Mouse (Mus musculus): Measurements from ENCODE around the gene Ncf4. TPM values are rescaled to one million over a fixed set of nuclear protein-coding genes. Genes with fewer than 3 reads are reported as not detected.

Ncf4 gene
- 254 TPM for polyA plus RNA-seq (2017; shearing (Covaris generic))

DNA sequence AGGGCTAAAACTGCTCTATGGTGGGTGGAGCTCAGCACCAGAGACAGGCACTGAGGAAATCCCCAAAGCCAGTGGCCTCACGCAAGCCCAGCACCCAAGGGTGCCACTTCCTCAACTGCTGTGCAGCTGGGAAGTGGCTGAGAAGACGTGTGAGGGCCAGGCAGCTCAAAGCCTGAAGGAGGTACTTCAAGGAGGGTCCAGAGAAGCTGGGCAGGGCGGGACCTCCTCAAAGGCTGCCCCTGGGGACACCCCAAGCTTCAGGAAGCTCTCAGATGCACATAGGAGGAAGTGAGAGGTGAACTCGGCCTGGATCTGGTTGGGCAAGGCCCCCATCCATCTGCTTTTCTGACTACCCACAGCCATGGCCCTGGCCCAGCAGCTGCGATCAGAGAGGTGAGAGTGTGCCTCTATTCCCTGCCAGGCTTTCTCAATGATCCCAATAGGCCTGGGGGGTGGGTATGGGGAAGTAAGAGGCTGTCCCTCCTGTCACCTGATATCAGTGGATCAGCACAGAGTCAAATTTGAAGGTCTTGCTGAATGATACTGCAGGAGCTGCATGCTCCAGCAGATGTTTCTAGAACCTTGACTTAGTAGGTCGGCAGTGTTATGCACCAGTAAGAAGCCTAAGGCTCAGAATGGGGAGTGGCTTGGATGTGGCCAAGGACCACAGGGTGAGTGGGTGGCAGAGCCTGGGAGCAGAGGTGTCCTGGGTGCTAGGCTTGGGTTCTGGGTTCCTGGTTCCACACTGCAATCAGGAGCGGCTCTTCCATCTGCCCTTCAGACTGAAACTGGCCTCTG lies at the start of gene Ncf4:
Gene Ncf4, plus strand, starts transcription at position 107 of the 798 bp plus-strand sequence.

DNA sequence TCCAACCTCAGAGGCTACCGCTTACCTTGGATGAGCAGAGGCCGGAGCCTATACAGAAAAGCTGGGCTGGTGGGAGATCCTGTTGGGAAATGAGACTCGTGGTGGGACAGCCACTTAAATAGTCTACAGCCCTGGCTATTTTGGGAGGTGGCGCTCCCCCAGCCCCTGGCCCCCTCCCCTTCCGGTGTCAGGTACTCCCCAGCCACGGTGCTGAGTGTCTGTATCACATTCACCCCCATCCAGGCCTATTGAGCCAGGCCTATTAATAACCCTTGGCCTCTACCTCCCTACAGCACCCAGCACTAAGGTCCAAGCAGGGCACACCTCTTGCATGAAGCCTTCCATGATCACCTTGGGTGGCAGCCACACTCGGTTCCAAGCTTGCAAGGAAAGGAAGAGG lies 38.3 kb upstream of the Ncf4 start, which contains the start of gene Pvalb:
Gene Pvalb, minus strand, starts transcription at position 89 of the 400 bp plus-strand sequence.

DNA sequence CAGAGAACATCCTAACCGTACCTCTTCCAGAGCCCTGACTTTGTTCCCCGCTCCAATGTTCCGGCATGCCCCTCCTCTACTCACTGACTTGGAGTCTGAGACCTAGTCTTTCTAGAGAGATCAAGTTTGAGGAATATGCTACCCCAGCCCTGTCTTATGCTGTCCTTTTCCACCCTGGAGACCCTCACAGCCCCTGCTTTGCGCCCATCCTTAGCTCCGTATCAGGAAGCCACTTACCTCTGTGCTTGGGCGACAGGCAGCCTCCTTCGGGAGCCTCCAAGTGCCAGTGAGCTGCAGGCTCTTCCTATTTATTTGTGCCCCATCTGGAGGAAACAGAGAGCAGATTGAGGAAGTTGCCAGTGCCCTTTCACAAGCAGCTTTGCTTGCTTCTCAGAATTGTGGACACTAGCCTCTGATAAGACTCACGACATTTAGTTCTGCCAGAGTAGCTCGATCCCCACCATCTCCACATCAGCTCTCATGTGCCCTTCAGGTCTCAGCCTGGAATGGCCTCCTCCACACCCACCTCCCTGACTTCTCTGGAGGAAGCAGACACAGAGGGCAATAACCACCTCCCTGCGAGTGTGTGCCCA lies 60.8 kb downstream of the Ncf4 start, which contains the start of gene Csf2rb2:
Gene Csf2rb2, minus strand, starts transcription at position 381 of the 593 bp plus-strand sequence.

Other genes with a start within 250 kb of the Ncf4 start
- gene Cacng2, start 124.8 kb upstream of the Ncf4 start, polyA plus RNA-seq (2017; shearing (Covaris generic)) = not detected
- 67.5 TPM for gene Ift27, start 70.7 kb upstream of the Ncf4 start, polyA plus RNA-seq (2017; shearing (Covaris generic))
- gene Pvalb, start 38.4 kb upstream of the Ncf4 start, polyA plus RNA-seq (2017; shearing (Covaris generic)) = not detected
- gene Csf2rb2, start 60.9 kb downstream of the Ncf4 start, polyA plus RNA-seq (2017; shearing (Covaris generic)) = 0.27 TPM
- gene Csf2rb, start 81.0 kb downstream of the Ncf4 start, polyA plus RNA-seq (2017; shearing (Covaris generic)) = 0.24 TPM
- gene Tex33, start 151.1 kb downstream of the Ncf4 start, polyA plus RNA-seq (2017; shearing (Covaris generic)) = not detected
- 0.67 TPM for gene Tst, start 161.1 kb downstream of the Ncf4 start, polyA plus RNA-seq (2017; shearing (Covaris generic))
- gene Mpst, start 161.6 kb downstream of the Ncf4 start, polyA plus RNA-seq (2017; shearing (Covaris generic)) = 7.3 TPM
- gene Kctd17, start 183.8 kb downstream of the Ncf4 start, polyA plus RNA-seq (2017; shearing (Covaris generic)) = 32.7 TPM
- gene Tmprss6, start 223.8 kb downstream of the Ncf4 start, polyA plus RNA-seq (2017; shearing (Covaris generic)) = not detected